Mouse (Mus musculus): Measurements from ENCODE around the gene Slc29a3. TPM values are rescaled to one million over a fixed set of nuclear protein-coding genes. Genes with fewer than 3 reads are reported as not detected.

The Slc29a3 gene
- total RNA-seq, 2 experiments from 2014 or later, result 14.2 to 17.7 TPM

Other genes starting within 250 kb of the Slc29a3 start
- gene Cdh23, start 56.3 kb downstream of the Slc29a3 start, total RNA-seq (2021), result 1 to 10 TPM; 1.7 to 3.5 TPM
- 10 to 100 TPM; 14.0 to 14.1 TPM for gene Unc5b, start 78.8 kb upstream of the Slc29a3 start, total RNA-seq (2021)